Mouse (Mus musculus) adipocyte (in vitro differentiated cells): ENCODE results near the gene Slc5a10.

Experiments used
- DNase-seq: peaks from one replicate; pipeline ENCODE4 v3.0.0-alpha.2; 2016; ENCODE audit warnings: low spot score

Gene Slc5a10

GRCm38 (mm10) chr11:61702494-61702893 lies 18.1 kb downstream of the Slc5a10 start:
- no peak for DNase-seq

GRCm38 (mm10) chr11:61701696-61702095 lies 18.9 kb downstream of the Slc5a10 start:
- DNase-seq: no peak

- peak; percentile 16 for DNase-seq
Observed at GRCm38 (mm10) chr11:61699933-61700332, 20.7 kb downstream of the Slc5a10 start.

GRCm38 (mm10) chr11:61699460-61699859 lies 21.2 kb downstream of the Slc5a10 start:
- DNase-seq: no peak

- DNase-seq: no peak
Observed at GRCm38 (mm10) chr11:61698852-61699251, 21.8 kb downstream of the Slc5a10 start.

- no peak for DNase-seq
Observed at GRCm38 (mm10) chr11:61692996-61693395, 27.6 kb downstream of the Slc5a10 start.

- no peak for DNase-seq
Observed at GRCm38 (mm10) chr11:61687595-61687994, 33.0 kb downstream of the Slc5a10 start.

- DNase-seq: no peak
Observed at GRCm38 (mm10) chr11:61686906-61687453, 33.6 kb downstream of the Slc5a10 start.

- no peak for DNase-seq
Observed at GRCm38 (mm10) chr11:61686141-61686540, 34.5 kb downstream of the Slc5a10 start.

GRCm38 (mm10) chr11:61685119-61685725 lies 35.4 kb downstream of the Slc5a10 start:
- DNase-seq: no peak

- no peak for DNase-seq
Observed at GRCm38 (mm10) chr11:61683907-61684731, 36.5 kb downstream of the Slc5a10 start, which contains the start of gene Fam83g. Fam83g (plus strand) TSS chr11:61684091.

- DNase-seq: no peak
Observed at GRCm38 (mm10) chr11:61679091-61679866, 41.3 kb downstream of the Slc5a10 start.

- DNase-seq: no peak
Observed at GRCm38 (mm10) chr11:61677709-61678108, 42.9 kb downstream of the Slc5a10 start.

GRCm38 (mm10) chr11:61676216-61676854 lies 44.3 kb downstream of the Slc5a10 start:
- no peak for DNase-seq

GRCm38 (mm10) chr11:61675332-61675731 lies 45.3 kb downstream of the Slc5a10 start:
- DNase-seq: no peak

GRCm38 (mm10) chr11:61674839-61675159 lies 45.8 kb downstream of the Slc5a10 start:
- DNase-seq: no peak

- DNase-seq: no peak
Observed at GRCm38 (mm10) chr11:61674151-61674838, 46.3 kb downstream of the Slc5a10 start.

- no peak for DNase-seq
Observed at GRCm38 (mm10) chr11:61673686-61674085, 46.9 kb downstream of the Slc5a10 start.

- no peak for DNase-seq
Observed at GRCm38 (mm10) chr11:61671781-61672383, 48.7 kb downstream of the Slc5a10 start.

GRCm38 (mm10) chr11:61669492-61670490 lies 50.8 kb downstream of the Slc5a10 start:
- DNase-seq: no peak
